Mouse (Mus musculus): ENCODE results near the gene Lix1l. TPM values are rescaled to one million over a fixed set of nuclear protein-coding genes. Genes with fewer than 3 reads are reported as not detected.

Lix1l gene
- polyA plus RNA-seq, 1 experiment from 2014 or later, result 6.4 TPM

DNA sequence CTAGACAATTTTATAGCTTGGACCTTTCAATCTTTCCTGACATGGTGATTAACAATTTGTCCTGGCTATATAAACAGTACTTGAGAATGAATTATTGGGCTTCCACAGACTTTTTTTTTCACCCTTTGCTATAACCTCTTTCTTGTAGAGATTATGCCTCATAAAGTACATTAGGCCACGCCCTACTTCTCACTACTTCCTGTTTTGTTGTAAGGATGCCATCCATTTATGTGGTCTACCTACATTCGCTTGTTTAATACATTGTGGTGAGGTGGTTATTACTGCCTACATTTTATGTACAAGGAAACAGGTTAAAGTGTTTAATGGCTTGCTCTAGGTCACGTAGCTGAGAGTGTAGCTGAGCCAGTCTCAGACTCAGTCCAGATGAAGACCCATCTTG is 74.2 kb downstream of the Lix1l start:
- Histone ChIP-seq H3K9ac (replicated peaks) (no peak overlapping the region), H3K27me3 (no peaks in the 10 kb centered on the region; the same call in 1 of the 2 replicates), H3K4me1 (peaks cover 7% of the 10 kb centered on the region; the same call in 1 of the 2 replicates), H3K4me2 (replicated peaks) (no peak overlapping the region), H3K4me3 (no peak overlapping the region), H3K36me3 (no peaks in the 10 kb centered on the region), H3K9me3 (no peaks in the 10 kb centered on the region), H3K27ac (replicated peaks) (no peak overlapping the region)
- no peak for ATAC-seq (replicated peaks)
- WGBS, result 86% methylated on average over 3 of the region's 3 CpGs

DNA sequence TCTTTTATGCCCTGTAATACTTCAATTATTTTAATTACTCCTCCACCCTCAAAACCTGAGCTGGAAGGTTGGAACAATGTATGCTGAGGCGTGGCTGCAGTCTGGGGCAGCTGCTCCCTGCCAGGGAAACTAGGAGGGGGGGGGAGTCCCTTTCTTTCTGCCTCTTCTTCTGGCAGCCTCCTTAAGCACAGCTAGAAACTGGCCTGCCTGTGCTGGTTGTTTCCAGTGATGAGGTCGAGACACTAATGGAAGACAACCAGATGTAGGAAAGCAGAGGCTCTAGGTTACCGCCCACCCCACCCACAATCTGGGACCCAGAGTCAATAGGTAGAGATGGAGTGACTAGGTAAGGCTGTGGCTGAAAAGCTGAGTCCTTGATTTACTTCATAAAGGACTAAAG is 74.7 kb downstream of the Lix1l start:
- 17% methylated on average over 3 of the region's 3 CpGs for WGBS
- Histone ChIP-seq H3K4me2 (replicated peaks) (no peak overlapping the region), H3K4me3 (no peak overlapping the region), H3K27ac (replicated peaks) (no peak overlapping the region), H3K9ac (replicated peaks) (no peak overlapping the region), H3K27me3 (no peaks in the 10 kb centered on the region; the same call in 1 of the 2 replicates), H3K4me1 (peaks cover 6% of the 10 kb centered on the region; the same call in 1 of the 2 replicates), H3K36me3 (no peaks in the 10 kb centered on the region), H3K9me3 (no peaks in the 10 kb centered on the region)
- ATAC-seq (replicated peaks), result no peak

Other genes starting within 250 kb of the Lix1l start
- gene BC107364, start 148.8 kb upstream of the Lix1l start, polyA plus RNA-seq (2015; fragmentation: Nextera tagmentation; extraction: Ambion mirVana), result not detected in 2 replicates
- 0.43 and 0.82 TPM in 2 replicates for gene Hfe2, start 76.0 kb upstream of the Lix1l start, polyA plus RNA-seq (2015; fragmentation: Nextera tagmentation; extraction: Ambion mirVana)
- 68.4 and 69.3 TPM in 2 replicates for gene Txnip, start 43.2 kb upstream of the Lix1l start, polyA plus RNA-seq (2015; fragmentation: Nextera tagmentation; extraction: Ambion mirVana)
- 0.92 and 2.0 TPM in 2 replicates for gene Gm16253, start 24.2 kb upstream of the Lix1l start, polyA plus RNA-seq (2015; fragmentation: Nextera tagmentation; extraction: Ambion mirVana)
- 42.4 and 45.3 TPM in 2 replicates for gene Polr3gl, start 7.0 kb upstream of the Lix1l start, polyA plus RNA-seq (2015; fragmentation: Nextera tagmentation; extraction: Ambion mirVana)
- 12.5 and 13.4 TPM in 2 replicates for gene Ankrd34a, start 4.5 kb upstream of the Lix1l start, polyA plus RNA-seq (2015; fragmentation: Nextera tagmentation; extraction: Ambion mirVana)
- 132 and 144 TPM in 2 replicates for gene Rbm8a, start 28.8 kb downstream of the Lix1l start, polyA plus RNA-seq (2015; fragmentation: Nextera tagmentation; extraction: Ambion mirVana)
- gene Pex11b, start 34.2 kb downstream of the Lix1l start, polyA plus RNA-seq (2015; fragmentation: Nextera tagmentation; extraction: Ambion mirVana), result 57.3 and 58.6 TPM in 2 replicates
- gene Gm42957, start 34.3 kb downstream of the Lix1l start, polyA plus RNA-seq (2015; fragmentation: Nextera tagmentation; extraction: Ambion mirVana), result 0.08 TPM in 1 of 2 replicates, not detected in the other
- gene Itga10, start 44.4 kb downstream of the Lix1l start, polyA plus RNA-seq (2015; fragmentation: Nextera tagmentation; extraction: Ambion mirVana), result 0.55 and 0.65 TPM in 2 replicates
- gene Ankrd35, start 69.0 kb downstream of the Lix1l start, polyA plus RNA-seq (2015; fragmentation: Nextera tagmentation; extraction: Ambion mirVana), result 1.5 and 1.9 TPM in 2 replicates
- 27.4 and 28.9 TPM in 2 replicates for gene Pias3, start 95.2 kb downstream of the Lix1l start, polyA plus RNA-seq (2015; fragmentation: Nextera tagmentation; extraction: Ambion mirVana)
- 6.8 and 6.9 TPM in 2 replicates for gene Nudt17, start 107.4 kb downstream of the Lix1l start, polyA plus RNA-seq (2015; fragmentation: Nextera tagmentation; extraction: Ambion mirVana)
- gene Polr3c, start 126.5 kb downstream of the Lix1l start, polyA plus RNA-seq (2015; fragmentation: Nextera tagmentation; extraction: Ambion mirVana), result 33.5 and 35.7 TPM in 2 replicates
- gene Rnf115, start 126.5 kb downstream of the Lix1l start, polyA plus RNA-seq (2015; fragmentation: Nextera tagmentation; extraction: Ambion mirVana), result 59.3 and 66.6 TPM in 2 replicates
- 0.11 and 0.15 TPM in 2 replicates for gene Pdzk1, start 228.1 kb downstream of the Lix1l start, polyA plus RNA-seq (2015; fragmentation: Nextera tagmentation; extraction: Ambion mirVana)
- 0.11 and 0.19 TPM in 2 replicates for gene Cd160, start 228.2 kb downstream of the Lix1l start, polyA plus RNA-seq (2015; fragmentation: Nextera tagmentation; extraction: Ambion mirVana)